Mouse (Mus musculus) fat pad, adult 2 months (tissue): ENCODE data around the gene Bmp3.

Experiments
- DNase-seq: peaks from one replicate; pipeline ENCODE4 v3.0.0-alpha.2; 2011; ENCODE audit warnings: low read depth, low spot score; ENCODE audit errors: extremely low read depth

Bmp3 gene

DNA sequence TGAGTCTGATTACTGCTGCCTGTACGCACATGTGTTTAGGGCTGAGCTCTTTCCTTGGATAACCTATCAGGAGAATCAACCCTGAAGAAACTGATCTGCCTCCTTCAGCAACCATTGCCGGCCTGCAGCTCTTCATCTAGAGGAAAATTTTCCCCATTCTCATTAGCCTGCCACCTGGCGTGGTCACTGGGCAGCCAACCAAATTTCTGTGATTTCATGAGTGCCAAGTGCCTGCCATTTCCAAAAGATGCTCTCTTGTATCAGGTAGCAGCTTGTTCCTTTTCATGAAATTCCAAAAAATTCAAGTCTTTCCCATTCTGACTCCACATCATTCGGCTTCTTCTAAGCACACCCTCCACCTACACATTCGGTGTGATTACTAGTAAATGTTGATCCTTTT, 46.7 kb downstream of the Bmp3 start:
- DNase-seq: no peak

GRCm38 (mm10) chr5:98902339-98902738, 48.1 kb downstream of the Bmp3 start:
- no peak for DNase-seq

GRCm38 (mm10) chr5:98918716-98919115, 64.5 kb downstream of the Bmp3 start:
- DNase-seq: no peak

DNA sequence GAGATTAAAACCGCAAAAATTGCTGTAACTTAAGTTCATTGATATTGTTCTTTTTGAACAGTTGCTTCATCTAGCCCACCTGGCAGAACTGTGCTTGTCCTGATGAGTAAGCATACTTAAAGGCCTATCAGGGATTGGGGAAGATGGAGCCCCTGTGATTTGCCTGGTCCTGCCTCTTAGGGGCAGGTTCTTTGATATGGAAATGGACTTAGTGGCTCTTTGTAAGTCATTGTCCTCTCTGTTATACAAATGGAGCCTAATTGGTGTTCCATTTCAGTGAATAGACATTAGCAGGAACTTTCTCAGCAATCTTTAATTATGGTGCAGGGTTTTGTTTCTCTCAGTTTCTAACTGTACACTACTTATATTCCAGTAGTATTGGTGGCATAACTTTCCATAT, 67.4 kb downstream of the Bmp3 start:
- no peak for DNase-seq

GRCm38 (mm10) chr5:98922921-98923320, 68.7 kb downstream of the Bmp3 start:
- DNase-seq: no peak
